Mouse (Mus musculus): ENCODE measurements at regions not wholly inside any gene's neighbourhood (a gene's known extent, or its start where the extent isn't known, plus 50 kb on each side); places are given as distances from the start of the nearest gene placed in this dataset.

- in situ Hi-C loops (cut with MboI, MseI): no loop called here
These were observed 500.9 kb upstream of the Cnksr2 start for GRCm38 (mm10) chrX:158544021-158544420.

GRCm38 (mm10) chrX:158577856-158578255 is 534.8 kb upstream of the Cnksr2 start:
- in situ Hi-C loops (cut with MboI, MseI): no loop called here

DNA sequence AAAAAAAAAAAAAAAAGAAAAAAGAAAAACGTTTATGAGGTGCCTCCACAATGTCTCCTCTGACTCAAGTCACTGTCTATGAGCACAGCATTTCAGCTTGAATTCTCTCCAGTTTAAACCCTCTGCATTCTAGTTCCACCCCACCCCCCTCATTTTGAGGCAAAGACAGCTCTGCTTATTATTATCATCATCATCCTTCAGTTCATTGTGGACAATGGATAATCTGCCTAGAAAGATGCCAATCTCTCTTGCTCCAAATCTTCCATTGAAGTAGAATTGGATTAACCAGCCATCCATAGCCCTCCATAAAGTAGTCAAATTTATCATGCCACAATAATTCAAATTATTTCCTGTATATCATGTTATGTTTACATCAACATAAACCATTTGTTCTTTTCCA is 570.0 kb upstream of the Cnksr2 start:
- in situ Hi-C loops (cut with MboI, MseI): no loop called here

DNA sequence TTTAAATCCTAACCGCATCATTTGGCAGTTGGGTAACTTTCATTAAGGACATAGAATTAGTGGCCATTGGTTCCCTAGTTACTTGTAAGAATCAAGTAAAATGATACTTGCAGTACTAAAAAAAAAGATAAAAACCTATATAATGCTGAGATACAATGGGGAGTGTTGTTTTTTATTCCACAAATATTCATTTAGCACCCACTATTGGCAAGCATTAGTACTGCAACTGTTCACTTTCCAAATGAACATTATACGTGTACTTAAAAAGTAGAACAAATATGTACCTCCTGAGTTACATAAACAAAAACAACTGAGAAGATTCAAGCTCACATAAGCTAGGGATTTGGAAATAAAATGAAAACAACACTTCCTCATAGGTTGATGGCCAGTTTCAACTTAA is 570.5 kb upstream of the Cnksr2 start:
- in situ Hi-C loops (cut with MboI, MseI): no loop called here

- in situ Hi-C loops (cut with MboI, MseI): no loop called here
These were observed 570.9 kb upstream of the Cnksr2 start for GRCm38 (mm10) chrX:158614029-158614428.

DNA sequence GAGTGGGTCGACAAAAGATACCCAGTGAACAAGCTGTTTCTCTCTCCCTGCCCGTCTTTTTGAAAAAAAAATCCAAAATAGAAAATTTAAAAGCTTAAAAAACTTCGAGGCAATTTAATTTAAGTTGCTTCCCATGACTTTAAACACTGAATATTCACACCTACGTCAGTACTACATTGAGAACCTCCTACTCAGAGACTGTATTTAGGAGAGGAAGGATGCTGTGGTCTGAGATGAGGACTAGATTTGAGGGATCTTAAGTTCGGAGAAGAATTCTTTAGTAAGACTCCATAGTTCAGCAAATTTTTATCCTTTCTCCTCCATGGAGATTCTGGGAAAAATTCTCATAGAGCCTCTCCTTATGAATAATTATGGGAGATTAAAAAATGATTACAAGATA is 571.4 kb upstream of the Cnksr2 start:
- in situ Hi-C loops (cut with MboI, MseI): no loop called here

GRCm38 (mm10) chrX:158615096-158615495 is 572.0 kb upstream of the Cnksr2 start:
- in situ Hi-C loops (cut with MboI, MseI): loop anchor here (5.0 kb wide), 1 partner anchor 63 kb away; no protein-coding TSS in a partner anchor

GRCm38 (mm10) chrX:158627390-158627789 is 582.7 kb upstream of the Rps6ka3 start:
- in situ Hi-C loops (cut with MboI, MseI): no loop called here

- in situ Hi-C loops (cut with MboI, MseI): no loop called here
These were observed 577.7 kb upstream of the Rps6ka3 start for GRCm38 (mm10) chrX:158632406-158632805.

DNA sequence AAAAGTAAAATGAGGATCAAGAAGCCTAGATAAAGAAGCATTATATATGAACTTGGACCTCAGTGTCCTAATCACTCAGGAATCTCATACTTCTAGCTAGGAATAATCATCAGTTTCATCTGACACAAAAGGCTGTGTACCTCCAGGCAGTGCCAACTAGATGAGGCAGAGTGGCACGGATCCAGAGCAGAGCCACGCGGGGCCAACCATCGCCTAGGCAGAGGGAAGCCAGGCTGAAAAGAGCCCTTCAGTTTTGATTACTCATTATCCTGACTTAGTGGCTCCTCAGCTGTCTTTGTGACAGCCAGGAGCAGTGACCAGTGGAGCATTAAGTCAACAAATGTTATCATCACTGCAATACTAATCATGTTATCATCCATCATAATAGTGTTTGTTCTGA is 557.9 kb upstream of the Rps6ka3 start:
- in situ Hi-C loops (cut with MboI, MseI): no loop called here

DNA sequence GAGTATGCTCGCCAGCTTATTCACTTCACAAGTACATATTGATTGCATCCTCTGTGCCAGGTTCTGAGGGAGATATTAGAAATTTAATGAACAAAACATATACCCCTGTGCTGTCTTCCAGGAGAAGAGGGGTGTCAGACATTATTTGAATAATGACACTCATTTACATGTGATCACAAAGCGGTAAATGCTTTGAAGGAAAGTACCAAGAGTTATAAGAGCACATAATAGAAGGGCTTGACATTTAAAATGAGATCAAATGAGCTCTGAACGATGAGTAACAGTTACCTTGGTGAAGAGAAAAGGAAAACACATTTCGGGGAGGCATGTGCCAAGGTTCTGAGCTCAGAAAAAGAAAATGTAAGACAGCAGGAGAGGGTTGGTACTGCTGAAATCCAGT is 553.9 kb upstream of the Rps6ka3 start:
- in situ Hi-C loops (cut with MboI, MseI): no loop called here

GRCm38 (mm10) chrX:158694191-158694590 is 515.9 kb upstream of the Rps6ka3 start:
- in situ Hi-C loops (cut with MboI, MseI): loop anchor here (5.0 kb wide), 1 partner anchor 173 kb away; no protein-coding TSS in a partner anchor

DNA sequence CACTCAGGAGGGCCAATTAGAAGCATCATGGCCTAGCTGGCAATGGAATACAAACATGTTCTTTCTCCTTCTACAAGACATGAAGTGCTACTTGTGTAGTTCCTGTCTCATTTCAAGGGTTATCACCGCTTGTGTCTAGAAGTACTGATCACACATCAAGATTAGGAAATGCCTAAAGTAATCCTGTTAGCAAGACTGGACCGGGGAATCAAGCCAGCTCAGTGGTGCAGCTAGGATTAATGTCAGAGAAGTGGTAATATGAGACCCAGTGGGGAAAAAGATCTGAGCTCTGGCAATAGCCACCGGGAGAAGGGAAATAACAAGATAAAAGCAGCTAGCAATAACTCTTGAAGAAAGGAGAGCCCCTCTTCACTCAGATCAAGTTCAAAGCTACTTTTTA is 506.7 kb upstream of the Rps6ka3 start:
- in situ Hi-C loops (cut with MboI, MseI): loop anchor here (10.0 kb wide), 1 partner anchor 401 kb away; no protein-coding TSS in a partner anchor

GRCm38 (mm10) chrX:158709811-158710210 is 500.3 kb upstream of the Rps6ka3 start:
- in situ Hi-C loops (cut with MboI, MseI): loop anchor here (10.0 kb wide), 1 partner anchor 395 kb away; no protein-coding TSS in a partner anchor

GRCm38 (mm10) chrX:158744738-158745137 is 465.4 kb upstream of the Rps6ka3 start:
- in situ Hi-C loops (cut with MboI, MseI): no loop called here

DNA sequence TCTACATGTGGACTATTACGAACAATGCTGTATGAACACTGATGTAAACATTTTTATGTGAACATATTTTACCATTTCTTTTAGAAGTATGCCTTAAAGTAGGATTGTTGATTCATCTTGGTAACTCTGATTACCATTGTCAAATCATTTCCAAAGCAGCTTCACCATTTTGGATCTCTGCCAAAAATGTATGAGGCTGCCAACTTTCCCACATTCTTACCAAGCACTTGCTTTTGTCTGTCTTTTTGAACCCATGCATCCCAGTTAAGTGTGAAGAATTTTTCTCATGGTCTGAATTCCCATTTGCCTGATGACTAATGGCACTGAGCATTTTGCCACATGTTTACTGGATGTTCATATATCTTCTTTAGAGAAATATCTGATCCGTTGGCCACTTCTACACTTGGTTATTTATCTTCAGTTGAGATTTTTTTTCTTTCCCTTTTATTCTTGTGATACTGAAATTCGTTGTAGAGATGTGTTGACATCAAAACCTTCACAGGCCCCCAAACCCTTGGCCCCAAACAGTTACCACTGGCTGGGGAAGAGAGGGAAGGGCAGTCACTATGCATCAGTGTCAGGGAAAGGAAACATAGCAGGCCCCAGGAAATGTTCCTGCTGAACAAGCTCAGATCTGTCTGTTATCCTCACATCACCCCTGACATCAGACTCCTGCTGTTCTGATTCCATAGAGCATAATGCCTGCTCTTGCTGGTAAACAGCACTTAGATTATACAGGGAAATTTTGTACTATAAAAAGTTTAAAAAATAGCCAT is 464.2 kb upstream of the Rps6ka3 start:
- in situ Hi-C loops (cut with MboI, MseI): no loop called here

All from T-helper 2 cell (primary cell).